Mouse (Mus musculus): ENCODE measurements around the gene Lpcat3. TPM values are rescaled to one million over a fixed set of nuclear protein-coding genes. Genes with fewer than 3 reads are reported as not detected.
"Not testable (repeated sequence)": the region's sequence is repeated elsewhere in the genome, so short reads cannot be mapped to it uniquely, and the experiment has no call there.

Gene Lpcat3
- polyA plus RNA-seq, 1 experiment from 2014 or later: 41.0 TPM

DNA sequence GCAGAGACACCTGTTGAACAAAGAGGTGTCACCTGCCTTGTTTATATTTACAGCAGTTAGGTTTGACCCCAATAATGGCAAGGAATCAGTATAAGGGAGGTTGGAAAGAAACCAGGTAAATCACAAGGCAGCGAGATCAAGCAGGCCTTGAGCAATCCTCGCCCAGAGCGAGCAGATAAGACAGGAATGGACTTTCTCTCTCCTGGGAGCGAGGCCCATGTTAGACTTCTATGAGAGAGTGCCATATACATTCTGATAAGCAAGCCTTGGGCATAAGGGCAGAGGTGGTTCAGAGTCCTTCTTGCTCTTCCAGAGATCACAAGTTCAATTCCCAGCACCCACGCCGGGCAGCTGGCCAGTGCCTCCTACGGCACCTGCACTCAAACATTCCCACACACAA is 15.9 kb downstream of the Lpcat3 start:
- ATAC-seq (replicated peaks; ENCODE audit: insufficient number of reproducible peaks, insufficient read depth, low FRiP score, low read depth): no peak
- no peak overlapping the region for H3K4me3 ChIP-seq
- peaks cover 12% of the 10 kb centered on the region for H3K4me1 ChIP-seq (replicated peaks)
- H3K9ac ChIP-seq: no peak overlapping the region
- 0 out of 2 replicates have a peak, but pooled peaks cover 3% of the 10 kb centered on the region for H3K36me3 ChIP-seq
- no peaks in the 10 kb centered on the region for H3K27me3 ChIP-seq
- no peak overlapping the region for H3K27ac ChIP-seq
- 66% methylated on average over 7 of the region's 7 CpGs for WGBS
- H3K4me2 ChIP-seq: no peak overlapping the region
- H3K9me3 ChIP-seq (replicated peaks): no peaks in the 10 kb centered on the region

DNA sequence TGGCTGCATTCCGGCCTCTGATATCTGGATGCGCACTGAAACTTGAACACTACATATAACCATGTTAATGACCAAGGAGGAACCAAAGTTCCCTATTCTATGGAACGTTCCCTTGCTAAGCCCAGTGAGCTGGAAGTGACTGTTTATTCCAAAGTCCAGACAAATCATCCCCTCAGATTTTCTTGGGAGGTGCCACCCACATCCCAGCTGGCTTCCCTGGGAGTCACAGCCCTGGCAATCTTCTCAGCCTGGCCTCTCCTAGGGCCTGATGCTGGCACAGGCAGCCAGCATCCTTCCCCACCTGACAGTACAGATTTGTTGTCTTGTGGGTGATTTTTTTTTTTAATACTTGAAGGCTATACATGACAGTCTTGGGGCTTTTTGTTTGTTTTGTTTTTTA is 16.7 kb downstream of the Lpcat3 start:
- ATAC-seq (replicated peaks; ENCODE audit: insufficient number of reproducible peaks, insufficient read depth, low FRiP score, low read depth): no peak
- Histone ChIP-seq H3K27me3 (no peaks in the 10 kb centered on the region), H3K4me3 (no peak overlapping the region), H3K9ac (no peak overlapping the region), H3K27ac (no peak overlapping the region), H3K9me3 (replicated peaks) (no peaks in the 10 kb centered on the region), H3K36me3 (no peaks in the 10 kb centered on the region), H3K4me2 (no peak overlapping the region), H3K4me1 (replicated peaks) (peaks cover 14% of the 10 kb centered on the region)
- WGBS: 84% methylated on average over 3 of the region's 3 CpGs

DNA sequence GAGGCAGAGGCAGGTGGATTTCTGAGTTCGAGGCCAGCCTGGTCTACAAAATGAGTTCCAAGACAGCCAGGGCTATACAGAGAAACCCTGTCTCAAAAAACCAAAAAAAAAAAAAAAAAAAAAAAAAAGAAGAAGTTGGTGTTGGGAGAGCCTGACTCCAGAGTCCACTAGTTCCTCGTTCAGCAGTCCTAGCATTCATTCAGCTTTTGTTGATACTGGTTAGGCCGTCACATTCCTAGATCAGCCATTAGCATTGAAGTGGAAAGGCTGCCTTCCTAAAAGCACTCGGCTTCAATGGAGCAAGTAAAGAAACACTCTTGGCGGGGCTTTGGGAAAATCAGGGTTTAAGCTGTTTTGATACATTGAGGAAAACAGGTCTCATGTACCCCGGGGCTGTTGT is 19.5 kb downstream of the Lpcat3 start:
- H3K36me3 ChIP-seq; H3K4me2 ChIP-seq; H3K4me3 ChIP-seq; ATAC-seq (replicated peaks; ENCODE audit: insufficient number of reproducible peaks, insufficient read depth, low FRiP score, low read depth); H3K9ac ChIP-seq; H3K27ac ChIP-seq; H3K9me3 ChIP-seq (replicated peaks); H3K27me3 ChIP-seq: not testable (repeated sequence)
- H3K4me1 ChIP-seq (replicated peaks): peaks cover 19% of the 10 kb centered on the region
- 74% methylated on average over 6 of the region's 6 CpGs for WGBS

DNA sequence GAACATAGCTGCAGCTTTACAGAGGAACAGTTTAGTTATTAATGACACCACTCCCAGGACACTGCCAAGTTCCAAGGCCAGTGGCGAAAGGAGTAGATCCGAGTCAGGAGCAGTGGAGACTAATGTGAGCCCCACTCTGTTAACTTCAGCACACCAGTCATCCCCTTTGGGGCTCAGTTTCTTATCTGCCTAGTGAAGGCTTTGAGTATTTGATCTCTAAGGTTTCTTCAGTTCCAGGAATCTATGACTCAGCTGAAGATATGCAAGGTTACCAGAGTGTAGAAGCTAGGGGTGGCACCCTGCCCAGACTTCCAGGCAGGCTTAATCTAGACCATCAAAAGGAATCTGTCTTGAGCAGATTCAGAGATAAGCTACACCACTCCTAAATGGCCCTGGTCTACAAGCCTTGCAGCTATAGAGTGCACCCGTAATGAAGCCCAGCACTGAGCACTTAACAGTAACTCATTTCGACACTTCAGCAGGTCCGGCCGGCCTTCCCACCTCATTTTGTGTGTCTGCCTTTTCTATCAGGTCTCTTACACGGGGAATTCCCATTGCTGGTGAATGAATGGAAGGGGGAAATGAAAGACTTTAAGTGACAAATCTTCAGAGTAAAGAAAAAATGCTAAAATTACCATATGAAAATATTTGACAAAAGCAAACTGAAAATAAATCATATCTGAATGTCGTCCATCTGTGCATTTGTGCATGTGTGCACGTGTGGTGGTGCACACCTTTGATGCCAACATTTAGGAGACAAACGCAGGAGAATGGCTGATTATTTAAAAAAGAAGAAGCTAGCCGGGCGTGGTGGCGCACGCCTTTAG is 21.0 kb downstream of the Lpcat3 start:
- no peak overlapping the region for H3K9ac ChIP-seq
- H3K4me2 ChIP-seq: no peak overlapping the region
- H3K4me1 ChIP-seq (replicated peaks): peaks cover 19% of the 10 kb centered on the region
- no peak overlapping the region for H3K27ac ChIP-seq
- H3K36me3 ChIP-seq: no peaks in the 10 kb centered on the region
- peak; percentile 41 for ATAC-seq (replicated peaks; ENCODE audit: insufficient number of reproducible peaks, insufficient read depth, low FRiP score, low read depth)
- H3K9me3 ChIP-seq (replicated peaks): no peaks in the 10 kb centered on the region
- WGBS: 55% methylated on average over 14 of the region's 14 CpGs
- no peak overlapping the region for H3K4me3 ChIP-seq
- no peaks in the 10 kb centered on the region for H3K27me3 ChIP-seq

DNA sequence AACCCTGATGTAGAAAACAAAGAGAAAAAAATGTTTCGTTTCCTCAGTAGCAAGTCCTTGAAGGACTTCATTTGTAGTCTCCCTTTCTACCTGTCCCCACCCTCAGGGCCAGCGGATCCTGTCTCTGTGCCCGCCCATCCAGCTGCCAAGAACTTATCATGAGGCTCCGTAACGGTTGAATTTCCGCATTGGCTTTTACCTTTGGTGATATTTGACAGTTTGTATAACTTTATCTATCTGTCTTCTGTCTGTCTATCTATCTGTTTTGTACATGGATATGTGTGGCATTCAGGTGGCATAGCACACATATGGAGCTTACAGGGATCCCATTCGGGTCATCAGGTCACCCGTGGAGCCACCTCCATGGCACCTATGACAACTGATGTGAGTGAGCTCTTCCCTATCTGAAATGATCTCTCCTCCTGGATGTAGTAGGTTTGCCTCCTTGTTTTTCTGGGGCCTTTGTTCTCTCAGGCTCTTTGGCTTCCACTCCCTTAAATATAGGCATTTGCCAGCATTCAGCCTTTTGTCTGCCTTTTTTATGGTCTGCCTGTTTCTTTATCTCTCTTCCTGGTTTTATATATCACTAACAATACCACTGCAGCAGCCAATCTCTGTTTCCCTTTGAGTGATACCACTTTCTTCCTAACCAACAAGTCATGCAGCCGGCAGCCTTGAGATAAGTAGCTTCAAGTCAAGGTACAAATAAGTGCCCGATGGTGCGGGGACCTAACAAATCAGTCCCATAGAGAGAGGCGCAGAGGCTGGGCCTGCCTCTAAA is 23.0 kb downstream of the Lpcat3 start:
- Histone ChIP-seq H3K4me3 (no peak overlapping the region), H3K4me2 (no peak overlapping the region), H3K9ac (no peak overlapping the region), H3K4me1 (replicated peaks) (peaks cover 19% of the 10 kb centered on the region), H3K36me3 (no peaks in the 10 kb centered on the region), H3K27me3 (no peaks in the 10 kb centered on the region), H3K9me3 (replicated peaks) (no peaks in the 10 kb centered on the region), H3K27ac (no peak overlapping the region)
- ATAC-seq (replicated peaks; ENCODE audit: insufficient number of reproducible peaks, insufficient read depth, low FRiP score, low read depth): no peak
- WGBS: 79% methylated on average over 12 of the region's 12 CpGs

DNA sequence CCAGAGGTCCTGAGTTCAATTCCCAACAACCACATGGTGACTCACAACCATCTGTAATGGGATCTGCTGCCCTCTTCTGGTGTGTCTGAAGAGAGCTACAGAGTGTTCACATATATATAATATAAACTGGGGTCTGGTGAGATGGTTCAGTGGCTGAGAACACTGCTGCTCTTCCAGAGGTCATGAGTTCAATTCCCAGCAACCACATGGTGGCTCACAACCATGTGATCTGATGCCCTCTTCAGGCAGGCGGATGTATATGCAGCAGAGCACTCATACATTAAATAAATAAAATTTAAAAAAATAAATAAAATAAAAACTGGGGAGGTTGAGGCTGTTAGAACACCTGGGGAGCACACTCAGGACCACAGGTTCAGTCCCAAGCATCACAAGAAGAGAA is 23.8 kb downstream of the Lpcat3 start:
- H3K4me3 ChIP-seq; H3K27ac ChIP-seq; ATAC-seq (replicated peaks; ENCODE audit: insufficient number of reproducible peaks, insufficient read depth, low FRiP score, low read depth); H3K9me3 ChIP-seq (replicated peaks); H3K9ac ChIP-seq; H3K36me3 ChIP-seq; H3K27me3 ChIP-seq; H3K4me2 ChIP-seq: not testable (repeated sequence)
- 86% methylated on average over 1 of the region's 1 CpGs for WGBS
- peaks cover 19% of the 10 kb centered on the region for H3K4me1 ChIP-seq (replicated peaks)

DNA sequence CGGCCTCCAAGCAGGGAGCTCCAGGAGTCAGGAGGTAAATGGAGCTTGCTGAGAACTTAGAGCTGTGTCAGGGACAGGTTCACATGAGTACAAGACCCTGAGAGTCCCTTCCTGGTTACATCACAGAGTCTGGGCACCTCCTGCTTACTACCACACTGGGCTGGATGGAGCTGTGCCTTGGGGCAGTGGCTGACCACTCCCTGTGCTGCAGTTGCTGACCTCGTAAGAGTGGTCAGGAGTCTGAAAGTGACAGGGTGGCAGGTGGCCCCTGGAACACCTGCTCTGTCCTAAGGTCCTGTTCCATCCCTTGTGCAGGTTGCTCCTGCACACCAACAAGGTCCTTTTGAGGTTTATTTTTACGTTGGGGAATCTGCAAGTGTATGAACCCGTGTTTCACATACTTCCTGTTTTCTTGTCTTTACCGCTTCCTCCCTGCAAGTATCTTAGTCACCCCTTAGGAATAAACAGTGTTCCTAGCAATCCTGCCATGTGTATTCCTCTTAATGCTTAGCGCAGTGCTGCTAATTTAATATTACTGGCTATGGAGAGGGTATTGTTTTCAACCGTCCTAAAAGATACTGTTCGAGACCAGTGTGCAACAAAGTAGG is 25.4 kb downstream of the Lpcat3 start:
- Histone ChIP-seq H3K9me3 (replicated peaks) (no peaks in the 10 kb centered on the region), H3K4me2 (no peak overlapping the region), H3K36me3 (no peaks in the 10 kb centered on the region), H3K4me1 (replicated peaks) (peaks cover 16% of the 10 kb centered on the region), H3K9ac (no peak overlapping the region), H3K27ac (no peak overlapping the region), H3K4me3 (no peak overlapping the region), H3K27me3 (no peaks in the 10 kb centered on the region)
- 73% methylated on average over 8 of the region's 8 CpGs for WGBS
- ATAC-seq (replicated peaks; ENCODE audit: insufficient number of reproducible peaks, insufficient read depth, low FRiP score, low read depth): no peak

DNA sequence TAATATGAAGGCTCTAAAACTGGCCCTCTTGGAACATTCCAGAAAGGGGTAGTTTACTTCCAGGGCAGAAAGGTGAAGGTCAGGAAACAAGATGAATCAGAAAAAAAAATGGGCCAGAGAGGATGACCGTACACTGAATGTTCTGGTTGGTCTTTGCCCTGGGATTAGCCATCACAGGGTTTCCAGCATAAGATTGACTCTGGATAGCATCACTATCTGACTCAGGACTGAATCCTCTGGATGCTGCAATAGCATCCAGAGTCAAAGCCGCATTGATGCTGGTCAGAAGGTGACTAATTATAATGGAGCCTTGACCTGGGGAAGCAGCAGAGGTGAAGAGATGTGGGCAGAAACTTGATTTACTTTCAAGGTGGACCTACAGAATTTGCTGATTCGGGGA is 26.2 kb downstream of the Lpcat3 start:
- ATAC-seq (replicated peaks; ENCODE audit: insufficient number of reproducible peaks, insufficient read depth, low FRiP score, low read depth): no peak
- WGBS: 86% methylated on average over 3 of the region's 3 CpGs
- H3K9ac ChIP-seq: no peak overlapping the region
- H3K4me3 ChIP-seq: no peak overlapping the region
- no peaks in the 10 kb centered on the region for H3K36me3 ChIP-seq
- H3K27ac ChIP-seq: no peak overlapping the region
- H3K27me3 ChIP-seq: no peaks in the 10 kb centered on the region
- no peaks in the 10 kb centered on the region for H3K9me3 ChIP-seq (replicated peaks)
- no peak overlapping the region for H3K4me2 ChIP-seq
- peaks cover 15% of the 10 kb centered on the region for H3K4me1 ChIP-seq (replicated peaks)

DNA sequence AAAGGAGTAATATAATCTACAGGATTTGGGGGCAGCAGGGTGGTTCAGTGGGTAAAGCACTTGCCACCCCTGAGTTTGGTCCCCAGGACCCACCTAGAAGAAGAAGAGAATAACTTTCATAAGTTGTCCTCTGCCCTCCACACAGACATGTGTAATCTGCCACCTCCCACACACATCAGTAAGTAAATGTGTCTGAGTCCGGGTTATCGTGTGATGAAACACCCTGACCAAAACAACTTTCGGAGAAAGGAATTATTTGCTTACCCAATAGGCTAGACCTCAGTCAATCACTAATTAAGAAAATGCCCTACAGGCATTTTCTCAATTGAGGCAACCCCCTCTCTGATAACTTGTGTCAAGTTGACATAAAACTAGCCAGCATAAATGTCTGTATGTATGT is 27.7 kb downstream of the Lpcat3 start:
- WGBS: 88% methylated on average over 3 of the region's 3 CpGs
- no peak overlapping the region for H3K27ac ChIP-seq
- H3K36me3 ChIP-seq: no peaks in the 10 kb centered on the region
- H3K4me2 ChIP-seq: no peak overlapping the region
- no peak overlapping the region for H3K9ac ChIP-seq
- peaks cover 24% of the 10 kb centered on the region for H3K4me1 ChIP-seq (replicated peaks)
- no peaks in the 10 kb centered on the region for H3K27me3 ChIP-seq
- no peaks in the 10 kb centered on the region for H3K9me3 ChIP-seq (replicated peaks)
- no peak for ATAC-seq (replicated peaks; ENCODE audit: insufficient number of reproducible peaks, insufficient read depth, low FRiP score, low read depth)
- H3K4me3 ChIP-seq: no peak overlapping the region

DNA sequence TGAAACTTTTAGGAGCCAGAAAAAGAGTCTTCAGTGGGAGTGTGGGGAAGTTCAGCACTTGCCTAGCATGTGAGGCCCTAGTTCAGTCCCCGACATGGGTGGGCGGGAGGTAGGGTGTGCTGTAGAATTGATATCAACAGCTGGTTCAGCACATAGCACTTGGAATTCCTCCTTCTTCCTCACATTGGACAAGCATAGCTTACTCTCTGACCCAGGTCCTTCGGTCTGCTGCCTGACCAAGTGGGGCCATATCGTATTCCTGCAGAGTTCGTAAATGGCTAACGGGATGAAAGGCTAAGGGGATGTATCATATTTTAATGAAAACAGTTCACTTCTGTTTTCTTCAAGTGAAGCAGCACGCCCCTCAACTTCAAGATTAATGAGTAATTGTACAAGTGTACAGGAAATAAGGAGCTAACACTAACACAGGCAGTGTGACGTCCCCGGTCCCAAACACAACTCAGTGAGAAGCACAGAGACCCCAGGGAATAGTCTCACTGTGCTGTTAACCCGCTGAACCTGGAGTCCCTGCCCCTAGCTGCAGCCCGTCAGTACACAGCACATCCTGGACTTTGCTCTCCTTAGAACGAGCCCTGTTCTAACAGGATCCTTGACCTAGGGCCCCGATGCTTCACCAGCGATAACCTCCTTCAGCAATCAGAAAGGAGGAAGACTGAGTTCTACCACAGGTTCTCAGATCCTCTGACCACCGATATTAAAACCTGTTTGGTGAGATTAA is 30.6 kb downstream of the Lpcat3 start:
- Histone ChIP-seq H3K9me3 (replicated peaks) (no peaks in the 10 kb centered on the region), H3K4me2 (no peak overlapping the region), H3K4me3 (no peak overlapping the region), H3K36me3 (no peaks in the 10 kb centered on the region), H3K27ac (peak overlapping the region; percentile 73), H3K27me3 (no peaks in the 10 kb centered on the region), H3K9ac (no peak overlapping the region), H3K4me1 (replicated peaks) (peaks cover 18% of the 10 kb centered on the region)
- WGBS: 70% methylated on average over 15 of the region's 15 CpGs
- ATAC-seq (replicated peaks; ENCODE audit: insufficient number of reproducible peaks, insufficient read depth, low FRiP score, low read depth): no peak
